Mouse (Mus musculus): ENCODE data around the gene Glis1. TPM values are rescaled to one million over a fixed set of nuclear protein-coding genes. Genes with fewer than 3 reads are reported as not detected.

Gene Glis1
- polyA plus RNA-seq, 1 experiment from 2014 or later: 0.75 TPM

DNA sequence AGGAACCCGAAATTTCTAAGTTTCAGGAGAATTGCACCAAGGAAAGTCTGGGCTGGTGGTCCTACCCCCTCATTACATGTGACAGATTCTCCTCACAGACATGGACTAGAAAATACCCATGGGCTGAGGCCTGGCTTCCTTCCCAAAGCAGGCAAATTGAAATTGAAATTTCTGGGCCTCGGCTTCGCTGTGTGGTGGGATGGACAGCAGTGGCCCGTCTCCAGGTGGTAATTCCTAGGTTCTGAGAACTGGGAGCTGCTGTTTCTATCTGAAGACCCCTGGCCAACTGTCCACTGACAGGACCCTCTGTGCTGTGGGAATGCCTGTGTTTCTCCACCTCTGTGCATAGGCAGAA, 49.8 kb downstream of the Glis1 start:
- Histone ChIP-seq H3K27ac (no peak overlapping the region), H3K4me1 (no peaks in the 10 kb centered on the region), H3K9me3 (replicated peaks) (no peaks in the 10 kb centered on the region), H3K9ac (no peak overlapping the region), H3K4me2 (no peak overlapping the region), H3K4me3 (no peak overlapping the region), H3K36me3 (ENCODE audit: poor library complexity, severe bottlenecking) (no peaks in the 10 kb centered on the region), H3K27me3 (0 out of 2 replicates have a peak, but pooled peaks cover 3% of the 10 kb centered on the region)
- 89% methylated on average over 4 of the region's 4 CpGs for WGBS
- ATAC-seq: no peak

DNA sequence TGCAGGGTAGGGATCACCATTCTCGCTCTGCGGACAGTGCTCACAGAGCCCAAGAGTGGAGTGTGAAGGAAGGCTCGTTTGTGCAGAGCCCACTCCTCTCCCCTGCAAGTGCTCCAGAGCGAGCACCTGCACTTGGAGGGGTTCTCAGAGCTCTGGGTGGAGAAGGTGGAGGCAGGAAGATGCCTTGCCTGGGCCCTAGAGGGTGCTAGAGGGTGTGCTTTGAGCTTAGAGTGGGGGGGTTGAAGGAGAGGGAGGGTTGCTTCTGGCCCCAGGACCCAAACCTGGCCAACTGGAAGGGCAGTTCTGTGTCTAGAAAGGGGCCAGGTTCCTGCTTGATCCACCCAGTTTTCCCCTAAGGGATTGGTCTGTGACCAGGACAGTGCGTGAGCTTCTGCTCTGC, 51.5 kb downstream of the Glis1 start:
- Histone ChIP-seq H3K36me3 (ENCODE audit: poor library complexity, severe bottlenecking) (no peaks in the 10 kb centered on the region), H3K4me3 (no peak overlapping the region), H3K9ac (no peak overlapping the region), H3K4me1 (no peaks in the 10 kb centered on the region), H3K4me2 (no peak overlapping the region), H3K27me3 (no peaks in the 10 kb centered on the region), H3K9me3 (replicated peaks) (no peaks in the 10 kb centered on the region), H3K27ac (no peak overlapping the region)
- WGBS: 70% methylated on average over 5 of the region's 5 CpGs
- no peak for ATAC-seq

DNA sequence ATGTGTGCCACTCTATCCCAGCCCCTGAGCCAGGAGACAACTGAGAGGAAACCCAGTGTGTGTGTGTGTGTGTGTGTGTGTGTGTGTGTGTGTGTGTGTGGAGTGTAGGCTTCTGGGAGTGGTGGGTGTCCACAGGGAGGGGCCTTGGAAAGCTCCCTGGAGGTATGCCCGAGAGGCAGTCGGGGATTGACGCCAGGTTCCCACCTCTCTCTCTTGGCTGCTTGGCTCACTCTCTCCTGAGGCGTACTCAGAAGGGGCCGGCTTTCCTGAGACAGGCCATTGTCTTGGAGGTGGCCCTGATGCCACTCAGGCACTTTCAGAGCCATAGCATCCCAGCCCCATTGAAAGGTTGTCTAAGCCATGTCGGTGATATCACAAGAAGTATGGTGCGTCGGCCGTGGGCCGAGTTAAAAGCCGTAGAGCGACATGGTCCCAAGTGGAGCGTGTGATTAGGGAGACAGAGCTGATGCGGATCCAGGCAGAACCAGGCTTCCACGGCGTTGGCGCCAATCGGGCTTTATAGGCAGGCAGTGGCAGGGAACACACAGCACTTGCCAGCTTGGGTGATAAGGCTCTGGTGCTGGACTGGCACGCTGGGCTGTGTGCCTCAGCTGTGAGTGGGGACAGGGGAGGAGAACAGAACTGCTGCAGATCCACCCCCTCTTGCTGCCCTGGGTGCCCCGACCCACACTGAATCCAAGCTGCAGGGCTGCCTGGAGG, 54.9 kb downstream of the Glis1 start:
- Histone ChIP-seq H3K4me1 (no peaks in the 10 kb centered on the region), H3K4me3 (no peak overlapping the region), H3K9ac (no peak overlapping the region), H3K36me3 (ENCODE audit: poor library complexity, severe bottlenecking) (no peaks in the 10 kb centered on the region), H3K9me3 (replicated peaks) (no peaks in the 10 kb centered on the region), H3K27ac (peak overlapping the region; percentile 40; the same call in 1 of the 2 replicates), H3K27me3 (no peaks in the 10 kb centered on the region), H3K4me2 (no peak overlapping the region)
- WGBS: 78% methylated on average over 20 of the region's 20 CpGs
- 0 out of 2 replicates have a peak, but pooled peaks have one; percentile 27 for ATAC-seq

DNA sequence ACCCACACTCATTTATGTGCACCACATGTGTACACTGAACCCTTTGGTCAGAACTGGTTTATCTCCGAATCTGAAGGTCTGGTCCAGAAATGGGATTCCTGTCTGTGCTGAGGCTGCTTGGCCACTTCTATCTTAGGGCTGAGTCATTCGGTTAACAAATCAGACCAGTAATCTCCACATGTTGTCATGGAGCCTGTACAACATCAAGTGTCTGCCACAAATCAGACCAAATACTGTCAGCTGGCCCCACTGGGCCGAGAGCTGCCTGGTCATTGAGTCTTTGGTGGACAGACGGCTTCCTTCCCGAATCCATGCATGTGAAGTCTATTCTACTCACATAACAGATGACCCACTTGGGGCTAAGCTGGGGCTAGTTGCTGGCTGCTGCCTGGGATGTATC, 58.6 kb downstream of the Glis1 start:
- ATAC-seq: no peak
- Histone ChIP-seq H3K9ac (no peak overlapping the region), H3K9me3 (replicated peaks) (no peaks in the 10 kb centered on the region), H3K4me2 (no peak overlapping the region), H3K4me1 (no peaks in the 10 kb centered on the region), H3K36me3 (ENCODE audit: poor library complexity, severe bottlenecking) (no peaks in the 10 kb centered on the region), H3K27me3 (no peaks in the 10 kb centered on the region), H3K27ac (no peak overlapping the region), H3K4me3 (no peak overlapping the region)
- WGBS: 91% methylated on average over 5 of the region's 5 CpGs

DNA sequence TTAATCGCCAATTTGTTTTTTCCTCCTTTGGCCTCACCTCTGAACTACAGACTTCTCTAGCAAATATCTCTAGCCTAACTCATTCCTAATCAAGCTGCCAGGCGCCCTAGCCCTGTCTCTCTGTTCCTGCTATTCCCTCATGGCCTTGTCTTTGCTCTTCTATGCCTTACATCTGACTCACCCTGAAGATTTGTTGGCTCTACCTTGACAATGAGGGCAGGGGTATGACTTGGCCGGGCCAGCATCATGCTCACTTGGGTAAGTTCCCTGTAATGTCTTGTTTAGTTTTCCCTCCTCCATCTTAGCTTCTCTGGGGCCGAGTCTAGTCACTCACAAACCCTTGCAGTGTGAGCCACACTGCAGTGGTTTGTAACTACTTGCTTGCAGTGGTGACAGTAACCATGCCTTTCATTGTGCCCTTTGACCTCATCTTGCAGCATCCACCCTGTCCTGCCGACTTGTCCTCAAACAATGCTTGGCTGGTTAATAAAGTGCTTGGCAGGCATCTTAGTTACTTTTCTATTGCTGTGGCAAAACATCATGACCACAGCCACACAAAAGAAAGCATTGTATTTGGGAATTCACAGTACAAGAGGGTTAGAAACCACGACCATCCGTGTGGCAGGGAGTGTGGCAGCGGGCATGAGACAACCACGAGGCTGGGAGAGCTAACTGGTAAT, 61.5 kb downstream of the Glis1 start:
- Histone ChIP-seq H3K36me3 (ENCODE audit: poor library complexity, severe bottlenecking) (no peaks in the 10 kb centered on the region), H3K4me3 (no peak overlapping the region), H3K4me2 (no peak overlapping the region), H3K9ac (no peak overlapping the region), H3K9me3 (replicated peaks) (no peaks in the 10 kb centered on the region), H3K27me3 (no peaks in the 10 kb centered on the region), H3K27ac (no peak overlapping the region), H3K4me1 (no peaks in the 10 kb centered on the region)
- no peak for ATAC-seq
- 74% methylated on average over 9 of the region's 9 CpGs for WGBS

DNA sequence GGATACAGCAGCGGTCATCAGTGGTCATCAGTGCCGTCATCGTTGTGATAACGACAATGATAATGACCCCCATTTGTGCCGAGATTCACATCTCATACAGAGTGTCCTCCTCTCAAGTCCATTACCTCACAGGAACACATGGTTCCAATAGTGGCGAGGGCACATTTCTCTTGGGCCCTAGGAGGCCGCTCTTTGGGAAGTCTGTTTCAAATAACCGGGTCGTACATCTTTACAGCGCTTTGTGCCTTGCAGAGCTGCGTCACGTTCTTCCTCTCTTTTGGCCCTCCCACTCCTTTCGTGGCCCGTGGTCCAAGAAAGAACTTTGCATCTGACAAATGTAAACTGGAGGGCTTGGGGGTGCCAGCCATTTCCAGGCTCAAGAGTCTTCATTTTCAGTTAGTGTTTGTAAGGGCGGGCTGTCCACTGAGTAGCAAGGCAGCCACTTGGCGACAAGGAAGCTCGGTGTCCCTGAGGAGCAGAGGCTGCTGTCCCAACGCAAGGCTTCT, 63.1 kb downstream of the Glis1 start:
- H3K4me1 ChIP-seq: no peaks in the 10 kb centered on the region
- no peak for ATAC-seq
- WGBS: 92% methylated on average over 18 of the region's 18 CpGs

DNA sequence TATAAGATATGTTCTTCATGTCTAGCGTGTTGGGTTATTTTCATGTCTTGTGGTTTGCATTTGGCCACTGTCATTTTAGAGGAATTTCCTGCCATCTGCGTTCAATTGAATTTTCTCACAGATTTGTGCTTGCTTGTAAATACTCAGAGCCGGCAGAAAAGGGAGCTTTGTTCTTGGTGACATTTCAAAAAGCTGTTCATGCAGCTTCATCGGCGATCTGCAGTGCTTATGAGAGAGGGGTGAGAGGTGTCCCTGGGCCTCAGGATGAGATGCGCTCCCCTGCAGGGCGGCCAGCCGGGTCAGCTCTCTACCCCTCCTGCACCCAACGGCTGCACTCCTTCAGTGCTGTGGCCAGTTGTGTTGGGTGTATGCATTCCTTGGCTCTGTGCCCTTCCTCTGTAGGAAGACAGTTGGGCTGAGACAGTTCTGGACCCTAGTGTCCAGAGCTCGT, 68.2 kb downstream of the Glis1 start:
- H3K9ac ChIP-seq: no peak overlapping the region
- H3K27me3 ChIP-seq: no peaks in the 10 kb centered on the region
- no peak overlapping the region for H3K4me3 ChIP-seq
- no peak overlapping the region for H3K4me2 ChIP-seq
- no peak overlapping the region for H3K27ac ChIP-seq
- 75% methylated on average over 10 of the region's 10 CpGs for WGBS
- no peaks in the 10 kb centered on the region for H3K9me3 ChIP-seq (replicated peaks)
- H3K36me3 ChIP-seq (ENCODE audit: poor library complexity, severe bottlenecking): no peaks in the 10 kb centered on the region
- H3K4me1 ChIP-seq: no peaks in the 10 kb centered on the region
- no peak for ATAC-seq

More for the DNA sequence above, 63.1 kb downstream of the Glis1 start:
- Histone ChIP-seq H3K27ac (no peak overlapping the region), H3K4me2 (no peak overlapping the region), H3K4me3 (no peak overlapping the region), H3K36me3 (ENCODE audit: poor library complexity, severe bottlenecking) (no peaks in the 10 kb centered on the region), H3K9me3 (replicated peaks) (no peaks in the 10 kb centered on the region), H3K27me3 (no peaks in the 10 kb centered on the region), H3K9ac (no peak overlapping the region)

DNA sequence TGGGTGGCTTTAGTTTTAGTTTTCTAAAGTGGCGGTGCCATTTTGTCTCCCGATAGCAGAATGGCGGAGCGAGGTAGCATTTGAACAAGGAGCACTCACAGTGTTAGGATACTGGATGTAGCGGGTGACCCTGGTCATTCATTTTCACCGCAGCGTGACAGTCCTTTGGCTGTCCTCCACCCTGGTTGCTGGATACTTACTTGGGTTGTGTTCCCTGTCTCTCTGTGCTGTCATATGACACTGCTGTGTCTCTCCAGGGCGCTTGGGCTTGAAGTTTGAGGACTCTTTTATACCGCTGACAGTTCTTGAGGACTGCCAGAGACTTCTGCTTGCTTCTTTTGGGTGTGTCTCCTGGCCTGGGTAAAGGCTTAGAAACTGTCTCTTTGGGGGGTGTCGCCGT, 80.6 kb downstream of the Glis1 start:
- H3K9ac ChIP-seq: no peak overlapping the region
- ATAC-seq: no peak
- H3K36me3 ChIP-seq (ENCODE audit: poor library complexity, severe bottlenecking): no peaks in the 10 kb centered on the region
- H3K27me3 ChIP-seq: no peaks in the 10 kb centered on the region
- 97% methylated on average over 11 of the region's 11 CpGs for WGBS
- H3K27ac ChIP-seq: no peak overlapping the region
- no peak overlapping the region for H3K4me3 ChIP-seq
- H3K4me1 ChIP-seq: no peaks in the 10 kb centered on the region
- H3K9me3 ChIP-seq (replicated peaks): no peaks in the 10 kb centered on the region
- H3K4me2 ChIP-seq: no peak overlapping the region

DNA sequence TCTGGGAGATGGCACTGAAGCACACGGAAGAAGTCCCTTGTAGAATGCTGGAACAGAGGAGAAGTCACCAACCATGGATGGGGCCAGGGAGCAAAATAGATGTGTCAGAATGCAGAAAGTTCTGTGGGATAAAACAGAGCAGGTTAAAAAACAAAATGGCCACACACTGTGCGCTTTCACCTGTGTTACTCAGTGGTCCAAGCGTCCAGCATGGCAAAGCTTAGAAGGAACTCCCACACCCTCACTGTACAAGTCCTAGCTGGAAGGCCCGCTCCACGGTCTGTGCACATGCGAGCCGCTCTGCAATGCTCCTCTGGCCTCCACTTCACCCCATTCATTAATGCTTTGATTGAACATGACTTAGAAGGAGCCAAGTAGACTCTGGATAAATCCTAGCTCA, 81.2 kb downstream of the Glis1 start:
- Histone ChIP-seq H3K36me3 (ENCODE audit: poor library complexity, severe bottlenecking) (no peaks in the 10 kb centered on the region), H3K27me3 (no peaks in the 10 kb centered on the region), H3K4me1 (no peaks in the 10 kb centered on the region), H3K9me3 (replicated peaks) (no peaks in the 10 kb centered on the region), H3K9ac (no peak overlapping the region), H3K4me2 (no peak overlapping the region), H3K27ac (no peak overlapping the region), H3K4me3 (no peak overlapping the region)
- 93% methylated on average over 7 of the region's 7 CpGs for WGBS
- ATAC-seq: no peak

DNA sequence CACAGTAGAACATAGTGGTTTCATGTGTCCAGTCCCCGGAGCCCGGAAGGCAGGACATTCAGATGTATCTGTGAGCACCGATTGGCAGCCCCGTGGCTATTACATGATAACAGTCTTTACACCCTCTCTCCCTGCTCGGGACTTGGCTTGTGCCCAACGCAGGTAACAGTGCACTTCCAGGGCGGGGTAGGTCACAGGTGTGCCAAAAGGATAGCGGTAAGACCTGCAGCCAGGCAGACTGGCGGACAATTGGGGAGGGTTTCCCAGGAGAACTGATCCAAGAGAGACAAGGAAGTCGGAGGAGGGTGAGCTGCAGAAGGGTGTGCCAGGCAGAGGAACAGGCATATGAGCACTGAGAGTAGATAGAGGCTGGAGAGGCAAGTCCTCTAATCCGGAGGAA, 84.4 kb downstream of the Glis1 start:
- H3K27ac ChIP-seq: no peak overlapping the region
- H3K4me1 ChIP-seq: peaks cover 5% of the 10 kb centered on the region; the same call in 1 of the 2 replicates
- no peak for ATAC-seq
- H3K4me2 ChIP-seq: no peak overlapping the region
- H3K27me3 ChIP-seq: no peaks in the 10 kb centered on the region
- WGBS: 90% methylated on average over 11 of the region's 11 CpGs
- no peaks in the 10 kb centered on the region for H3K36me3 ChIP-seq (ENCODE audit: poor library complexity, severe bottlenecking)
- no peaks in the 10 kb centered on the region for H3K9me3 ChIP-seq (replicated peaks)
- H3K9ac ChIP-seq: no peak overlapping the region
- H3K4me3 ChIP-seq: no peak overlapping the region

DNA sequence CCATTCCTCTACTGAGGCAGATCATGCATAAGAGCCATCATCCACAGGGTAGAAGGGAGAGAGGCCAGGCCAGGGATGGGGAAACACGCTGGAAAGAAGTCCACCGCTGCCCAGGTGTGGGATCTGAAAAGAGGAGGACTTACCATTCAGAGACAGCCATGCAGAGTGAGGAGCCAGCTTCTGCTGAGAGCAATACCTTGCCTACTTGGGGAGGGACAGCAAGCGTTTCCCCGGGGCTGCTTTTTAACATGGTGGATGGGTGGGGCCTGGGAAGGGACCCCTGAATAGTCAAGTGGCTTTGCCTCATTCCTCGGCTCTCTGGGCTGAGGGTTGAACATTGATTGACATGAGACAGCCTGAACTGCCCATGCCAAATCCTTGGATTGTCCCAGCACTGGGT, 85.7 kb downstream of the Glis1 start:
- Histone ChIP-seq H3K9me3 (replicated peaks) (no peaks in the 10 kb centered on the region), H3K9ac (no peak overlapping the region), H3K27ac (no peak overlapping the region), H3K4me1 (peaks cover 5% of the 10 kb centered on the region; the same call in 1 of the 2 replicates), H3K27me3 (no peaks in the 10 kb centered on the region), H3K4me3 (no peak overlapping the region), H3K4me2 (no peak overlapping the region), H3K36me3 (ENCODE audit: poor library complexity, severe bottlenecking) (no peaks in the 10 kb centered on the region)
- no peak for ATAC-seq
- WGBS: 71% methylated on average over 5 of the region's 5 CpGs

DNA sequence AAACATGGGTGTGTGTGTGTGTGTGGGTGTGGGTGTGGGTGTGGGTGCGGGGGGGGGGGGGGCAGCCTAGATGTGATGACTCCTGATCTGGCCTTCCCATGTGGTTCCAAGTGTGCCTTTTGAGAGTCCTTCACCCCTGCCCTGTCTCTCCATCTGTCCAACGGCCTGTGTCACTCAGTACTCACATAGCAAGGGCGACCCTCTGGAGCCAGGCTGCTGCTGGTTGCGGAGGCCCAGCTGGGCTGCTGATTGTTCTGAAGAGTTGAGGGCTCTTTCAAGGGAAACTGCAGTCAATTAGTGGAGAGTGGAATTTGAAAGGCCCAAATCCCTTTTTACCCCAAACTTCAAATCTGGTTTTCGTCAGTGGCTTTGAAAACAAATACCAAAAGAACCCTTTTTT, 86.4 kb downstream of the Glis1 start:
- no peak overlapping the region for H3K9ac ChIP-seq
- no peaks in the 10 kb centered on the region for H3K36me3 ChIP-seq (ENCODE audit: poor library complexity, severe bottlenecking)
- H3K9me3 ChIP-seq (replicated peaks): no peaks in the 10 kb centered on the region
- no peak overlapping the region for H3K27ac ChIP-seq
- H3K4me2 ChIP-seq: no peak overlapping the region
- WGBS: 25% methylated on average over 4 of the region's 5 CpGs
- ATAC-seq: no peak
- H3K27me3 ChIP-seq: no peaks in the 10 kb centered on the region
- H3K4me1 ChIP-seq: peaks cover 5% of the 10 kb centered on the region; the same call in 1 of the 2 replicates
- no peak overlapping the region for H3K4me3 ChIP-seq
